Mouse (Mus musculus): ENCODE measurements at regions not wholly inside any gene's neighbourhood (a gene's known extent, or its start where the extent isn't known, plus 50 kb on each side); places are given as distances from the start of the nearest gene placed in this dataset.

GRCm38 (mm10) chr10:125802923-125803583, 162.9 kb upstream of the Lrig3 start:
- no peak overlapping the region for H3ac ChIP-seq (ENCODE audit: control insufficient read depth, insufficient read length, low read depth)

GRCm38 (mm10) chr10:125809763-125810361, 156.1 kb upstream of the Lrig3 start:
- Histone ChIP-seq H3K27me3 (ENCODE audit: control insufficient read depth, insufficient read depth, insufficient read length) (no peaks in the 10 kb centered on the region), H3K79me3 (ENCODE audit: low read depth) (no peaks in the 10 kb centered on the region), H3ac (ENCODE audit: control insufficient read depth, insufficient read length, low read depth) (no peak overlapping the region), H3K79me2 (ENCODE audit: control insufficient read depth, insufficient read depth) (no peaks in the 10 kb centered on the region), H3K4me3 (ENCODE audit: insufficient read depth, poor library complexity, severe bottlenecking) (no peak overlapping the region), H3K36me3 (ENCODE audit: control insufficient read depth, insufficient read depth) (no peaks in the 10 kb centered on the region)
- TF ChIP-seq MYOG (IDR thresholded peaks at IDR 0.05; ENCODE audit: control insufficient read depth, extremely low read depth, insufficient read length) (no peak), USF1 (IDR thresholded peaks at IDR 0.05; ENCODE audit: low read depth) (no peak), FOSL1 (IDR thresholded peaks at IDR 0.05; ENCODE audit: insufficient read depth, low read length, poor library complexity, severe bottlenecking) (no peak), MAX (IDR thresholded peaks at IDR 0.05) (no peak), MYOD1 (IDR thresholded peaks at IDR 0.05; ENCODE audit: control insufficient read depth, insufficient read length, low read depth) (no peak), CEBPB (IDR thresholded peaks at IDR 0.05; ENCODE audit: low read depth) (no peak), CTCF (IDR thresholded peaks at IDR 0.05; ENCODE audit: control insufficient read depth, insufficient read depth, insufficient read length) (no peak)

More at GRCm38 (mm10) chr10:125802923-125803583, 162.9 kb upstream of the Lrig3 start:
- TF ChIP-seq MYOG (IDR thresholded peaks at IDR 0.05; ENCODE audit: control insufficient read depth, extremely low read depth, insufficient read length) (no peak), USF1 (IDR thresholded peaks at IDR 0.05; ENCODE audit: low read depth) (no peak), CEBPB (IDR thresholded peaks at IDR 0.05; ENCODE audit: low read depth) (no peak), FOSL1 (IDR thresholded peaks at IDR 0.05; ENCODE audit: insufficient read depth, low read length, poor library complexity, severe bottlenecking) (no peak), CTCF (IDR thresholded peaks at IDR 0.05; ENCODE audit: control insufficient read depth, insufficient read depth, insufficient read length) (no peak), MYOD1 (IDR thresholded peaks at IDR 0.05; ENCODE audit: control insufficient read depth, insufficient read length, low read depth) (no peak), MAX (IDR thresholded peaks at IDR 0.05) (no peak)
- Histone ChIP-seq H3K79me3 (ENCODE audit: low read depth) (no peaks in the 10 kb centered on the region), H3K79me2 (ENCODE audit: control insufficient read depth, insufficient read depth) (no peaks in the 10 kb centered on the region), H3K27me3 (ENCODE audit: control insufficient read depth, insufficient read depth, insufficient read length) (no peaks in the 10 kb centered on the region), H3K36me3 (ENCODE audit: control insufficient read depth, insufficient read depth) (no peaks in the 10 kb centered on the region), H3K4me3 (ENCODE audit: insufficient read depth, poor library complexity, severe bottlenecking) (no peak overlapping the region)

DNA sequence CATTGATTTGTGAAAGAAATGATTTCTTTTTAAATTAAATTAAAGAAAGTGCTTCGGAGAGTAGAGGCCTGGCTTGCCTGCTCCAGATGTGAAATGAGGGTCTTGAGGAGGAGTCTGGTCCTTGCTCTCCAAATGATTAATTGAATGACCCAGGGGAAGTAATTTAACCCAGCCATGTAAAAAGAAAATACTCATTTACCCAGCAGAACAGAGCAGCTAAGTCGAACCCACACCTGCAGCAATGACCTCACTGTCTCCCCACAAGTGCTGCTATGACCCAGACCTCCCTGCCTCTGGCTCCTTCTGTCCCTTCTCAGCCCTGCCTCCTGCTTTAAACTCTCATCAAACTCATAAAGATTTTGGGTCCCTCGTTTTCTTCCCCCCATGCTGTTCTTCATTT, 155.4 kb upstream of the Lrig3 start:
- Histone ChIP-seq H3K36me3 (ENCODE audit: control insufficient read depth, insufficient read depth) (no peaks in the 10 kb centered on the region), H3ac (ENCODE audit: control insufficient read depth, insufficient read length, low read depth) (no peak overlapping the region), H3K27me3 (ENCODE audit: control insufficient read depth, insufficient read depth, insufficient read length) (no peaks in the 10 kb centered on the region), H3K79me3 (ENCODE audit: low read depth) (no peaks in the 10 kb centered on the region), H3K4me3 (ENCODE audit: insufficient read depth, poor library complexity, severe bottlenecking) (no peak overlapping the region), H3K79me2 (ENCODE audit: control insufficient read depth, insufficient read depth) (no peaks in the 10 kb centered on the region)
- TF ChIP-seq MYOD1 (IDR thresholded peaks at IDR 0.05; ENCODE audit: control insufficient read depth, insufficient read length, low read depth), result no peak
- TF ChIP-seq MYOG (IDR thresholded peaks at IDR 0.05; ENCODE audit: control insufficient read depth, extremely low read depth, insufficient read length), result no peak

- TF ChIP-seq MAX (IDR thresholded peaks at IDR 0.05) (no peak), CEBPB (IDR thresholded peaks at IDR 0.05; ENCODE audit: low read depth) (no peak), MYOG (IDR thresholded peaks at IDR 0.05; ENCODE audit: control insufficient read depth, extremely low read depth, insufficient read length) (no peak), CTCF (IDR thresholded peaks at IDR 0.05; ENCODE audit: control insufficient read depth, insufficient read depth, insufficient read length) (no peak), USF1 (IDR thresholded peaks at IDR 0.05; ENCODE audit: low read depth) (no peak), MYOD1 (IDR thresholded peaks at IDR 0.05; ENCODE audit: control insufficient read depth, insufficient read length, low read depth) (no peak), FOSL1 (IDR thresholded peaks at IDR 0.05; ENCODE audit: insufficient read depth, low read length, poor library complexity, severe bottlenecking) (no peak)
- Histone ChIP-seq H3K27me3 (ENCODE audit: control insufficient read depth, insufficient read depth, insufficient read length) (no peaks in the 10 kb centered on the region), H3K79me2 (ENCODE audit: control insufficient read depth, insufficient read depth) (no peaks in the 10 kb centered on the region), H3K4me3 (ENCODE audit: insufficient read depth, poor library complexity, severe bottlenecking) (no peak overlapping the region), H3ac (ENCODE audit: control insufficient read depth, insufficient read length, low read depth) (no peak overlapping the region), H3K79me3 (ENCODE audit: low read depth) (no peaks in the 10 kb centered on the region), H3K36me3 (ENCODE audit: control insufficient read depth, insufficient read depth) (no peaks in the 10 kb centered on the region)
Observed at GRCm38 (mm10) chr10:125814191-125814887, 151.6 kb upstream of the Lrig3 start.

GRCm38 (mm10) chr10:125832134-125832533, 133.8 kb upstream of the Lrig3 start:
- Histone ChIP-seq H3K79me2 (ENCODE audit: control insufficient read depth, insufficient read depth) (no peaks in the 10 kb centered on the region), H3K4me3 (ENCODE audit: insufficient read depth, poor library complexity, severe bottlenecking) (no peak overlapping the region), H3ac (ENCODE audit: control insufficient read depth, insufficient read length, low read depth) (no peak overlapping the region), H3K36me3 (ENCODE audit: control insufficient read depth, insufficient read depth) (no peaks in the 10 kb centered on the region), H3K27me3 (ENCODE audit: control insufficient read depth, insufficient read depth, insufficient read length) (no peaks in the 10 kb centered on the region), H3K79me3 (ENCODE audit: low read depth) (no peaks in the 10 kb centered on the region)
- TF ChIP-seq FOSL1 (IDR thresholded peaks at IDR 0.05; ENCODE audit: insufficient read depth, low read length, poor library complexity, severe bottlenecking) (no peak), MYOD1 (IDR thresholded peaks at IDR 0.05; ENCODE audit: control insufficient read depth, insufficient read length, low read depth) (no peak), USF1 (IDR thresholded peaks at IDR 0.05; ENCODE audit: low read depth) (no peak), MAX (IDR thresholded peaks at IDR 0.05) (no peak), CEBPB (IDR thresholded peaks at IDR 0.05; ENCODE audit: low read depth) (no peak), CTCF (IDR thresholded peaks at IDR 0.05; ENCODE audit: control insufficient read depth, insufficient read depth, insufficient read length) (no peak), MYOG (IDR thresholded peaks at IDR 0.05; ENCODE audit: control insufficient read depth, extremely low read depth, insufficient read length) (no peak)

All from C2C12 (cell line).